Mouse (Mus musculus): ENCODE results near the gene Rac2. TPM values are rescaled to one million over a fixed set of nuclear protein-coding genes. Genes with fewer than 3 reads are reported as not detected.

Gene Rac2
- polyA plus RNA-seq, 1 experiment from 2014 or later: 3.2 TPM

DNA sequence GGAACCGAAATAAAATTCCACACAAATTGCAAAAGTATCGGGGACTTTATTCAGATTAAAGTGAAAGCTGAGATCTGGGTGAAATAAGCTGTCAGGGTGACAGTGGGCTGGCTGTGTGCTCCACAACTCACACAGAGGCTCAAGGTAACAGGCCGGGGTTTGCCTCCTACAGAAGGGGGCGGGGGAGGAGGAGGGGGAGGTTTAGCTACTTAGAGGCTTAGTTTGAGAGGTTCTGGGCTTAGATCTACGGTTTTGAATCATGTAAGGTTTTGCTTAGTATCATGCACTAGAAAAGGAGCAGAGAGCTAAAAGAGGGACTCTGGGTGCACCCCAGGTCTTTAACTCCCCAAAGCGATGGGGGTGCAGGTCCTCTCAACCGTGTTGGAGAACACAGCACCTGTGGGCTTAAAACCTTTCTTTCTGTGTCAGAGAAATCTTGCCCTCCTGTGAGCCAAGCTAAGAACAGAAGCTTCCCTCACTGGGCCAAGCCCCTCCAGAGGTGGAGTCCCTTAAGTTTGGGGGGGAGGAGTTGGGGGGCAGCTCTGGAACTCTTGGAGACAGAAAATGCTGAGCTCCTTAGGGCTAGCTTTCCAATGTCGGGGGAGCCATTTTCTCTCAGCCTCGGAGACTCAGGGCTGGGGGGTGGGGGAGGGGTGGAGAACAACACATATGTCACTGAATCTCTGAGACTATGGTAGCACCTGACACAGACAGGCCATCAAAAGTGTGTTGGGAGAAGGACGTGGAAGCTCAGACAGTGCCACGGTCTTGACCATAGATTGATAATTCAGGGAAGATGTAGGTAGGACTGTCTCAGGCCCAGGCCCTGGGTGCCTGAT is 13.2 kb downstream of the Rac2 start:
- Histone ChIP-seq H3K4me2 (replicated peaks) (no peak overlapping the region), H3K36me3 (no peaks in the 10 kb centered on the region), H3K9ac (replicated peaks) (no peak overlapping the region), H3K27me3 (no peaks in the 10 kb centered on the region), H3K9me3 (no peaks in the 10 kb centered on the region), H3K4me1 (replicated peaks) (no peaks in the 10 kb centered on the region), H3K27ac (no peak overlapping the region), H3K4me3 (replicated peaks) (no peak overlapping the region)
- ATAC-seq: no peak
- WGBS: 52% methylated on average over 11 of the region's 11 CpGs

DNA sequence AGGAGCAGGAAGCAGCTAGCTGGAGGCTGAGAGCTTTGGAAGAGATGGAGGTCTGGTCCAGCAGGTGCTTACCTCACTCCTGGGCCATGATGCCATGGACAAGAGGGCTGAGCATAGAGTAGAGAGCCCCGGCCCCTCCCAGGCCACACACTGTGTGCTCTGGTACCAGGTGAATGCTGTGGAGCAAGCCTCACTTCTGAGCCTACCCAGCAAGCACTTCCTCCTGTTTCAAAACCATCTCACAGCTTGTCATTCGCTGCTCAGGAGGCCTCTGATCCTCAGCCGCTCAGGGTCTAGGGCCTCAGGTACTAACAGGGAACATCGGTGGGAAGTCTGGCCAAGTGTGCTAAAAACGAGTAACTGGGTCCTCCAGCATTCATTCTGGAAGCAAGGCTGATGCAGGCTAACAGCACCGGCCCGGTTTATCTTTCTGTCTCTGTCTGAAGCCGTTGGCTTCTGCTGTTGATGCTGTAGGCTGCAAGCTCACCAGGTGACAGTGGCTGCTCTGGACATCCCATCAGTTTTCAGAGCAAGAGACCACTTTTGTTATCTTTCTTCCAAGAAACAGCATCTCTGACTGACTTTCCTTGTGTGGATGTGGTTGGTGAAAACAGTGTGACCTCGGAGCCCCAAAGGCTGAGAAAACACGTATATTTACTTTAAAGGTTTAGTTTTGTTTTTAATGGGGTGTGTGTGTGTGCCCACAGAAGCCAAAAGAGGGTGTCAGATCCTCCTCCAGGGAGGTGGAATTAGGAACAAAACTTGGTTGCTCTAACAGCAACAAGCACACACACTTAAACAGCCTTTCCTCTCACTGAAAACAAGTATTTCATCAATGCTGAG is 14.7 kb downstream of the Rac2 start:
- H3K9ac ChIP-seq (replicated peaks): no peak overlapping the region
- H3K4me2 ChIP-seq (replicated peaks): no peak overlapping the region
- H3K36me3 ChIP-seq: no peaks in the 10 kb centered on the region
- no peaks in the 10 kb centered on the region for H3K4me1 ChIP-seq (replicated peaks)
- no peaks in the 10 kb centered on the region for H3K9me3 ChIP-seq
- no peak overlapping the region for H3K4me3 ChIP-seq (replicated peaks)
- WGBS: 73% methylated on average over 10 of the region's 10 CpGs
- no peak for ATAC-seq
- H3K27me3 ChIP-seq: no peaks in the 10 kb centered on the region
- no peak overlapping the region for H3K27ac ChIP-seq

- Histone ChIP-seq H3K27ac (no peak overlapping the region), H3K4me3 (replicated peaks) (no peak overlapping the region), H3K9ac (replicated peaks) (no peak overlapping the region), H3K4me1 (replicated peaks) (no peaks in the 10 kb centered on the region), H3K36me3 (no peaks in the 10 kb centered on the region), H3K27me3 (no peaks in the 10 kb centered on the region), H3K9me3 (peaks cover 13% of the 10 kb centered on the region; the same call in 1 of the 2 replicates), H3K4me2 (replicated peaks) (0 out of 2 replicates have a peak overlapping the region, but pooled peaks have one; percentile 3)
- 71% methylated on average over 25 of the region's 25 CpGs for WGBS
- ATAC-seq: no peak
These were observed 17.9 kb downstream of the Rac2 start for GRCm38 (mm10) chr15:78554545-78555313.

- 0 out of 2 replicates have a peak, but pooled peaks have one; percentile 34 for ATAC-seq
- no peaks in the 10 kb centered on the region for H3K27me3 ChIP-seq
- H3K9me3 ChIP-seq: peaks cover 13% of the 10 kb centered on the region; the same call in 1 of the 2 replicates
- peaks cover 23% of the 10 kb centered on the region for H3K4me1 ChIP-seq (replicated peaks)
- 78% methylated on average over 4 of the region's 4 CpGs for WGBS
- no peak overlapping the region for H3K4me2 ChIP-seq (replicated peaks)
- H3K4me3 ChIP-seq (replicated peaks): no peak overlapping the region
- no peak overlapping the region for H3K9ac ChIP-seq (replicated peaks)
- H3K27ac ChIP-seq: no peak overlapping the region
- no peaks in the 10 kb centered on the region for H3K36me3 ChIP-seq
These were observed 23.3 kb downstream of the Rac2 start for GRCm38 (mm10) chr15:78549189-78549734.

GRCm38 (mm10) chr15:78548711-78549110 is 23.9 kb downstream of the Rac2 start:
- Histone ChIP-seq H3K4me1 (replicated peaks) (peaks cover 23% of the 10 kb centered on the region), H3K27ac (no peak overlapping the region), H3K9ac (replicated peaks) (no peak overlapping the region), H3K36me3 (no peaks in the 10 kb centered on the region), H3K4me3 (replicated peaks) (no peak overlapping the region), H3K4me2 (replicated peaks) (no peak overlapping the region), H3K27me3 (no peaks in the 10 kb centered on the region), H3K9me3 (peaks cover 13% of the 10 kb centered on the region; the same call in 1 of the 2 replicates)
- ATAC-seq: no peak
- 71% methylated on average over 8 of the region's 8 CpGs for whole genome bisulfite sequencing

DNA sequence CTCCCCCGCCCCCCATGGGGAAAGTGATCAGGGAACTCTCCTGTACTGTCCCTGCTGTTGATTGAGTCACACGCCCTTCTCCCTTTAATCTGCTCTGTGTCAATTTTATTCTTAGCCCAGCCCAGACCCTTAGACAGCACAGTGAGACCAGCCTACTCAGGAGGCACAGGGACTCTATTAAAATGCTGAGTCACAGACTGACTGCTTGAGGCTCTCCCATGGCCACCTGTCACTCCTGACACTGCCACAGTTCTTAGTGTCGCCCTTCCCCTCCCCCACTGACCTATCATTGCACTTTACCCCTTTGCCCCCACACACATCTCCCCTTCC is 24.3 kb downstream of the Rac2 start:
- 30% methylated on average over 3 of the region's 3 CpGs for WGBS
- Histone ChIP-seq H3K9me3 (peaks cover 13% of the 10 kb centered on the region; the same call in 1 of the 2 replicates), H3K27ac (no peak overlapping the region), H3K9ac (replicated peaks) (no peak overlapping the region), H3K36me3 (no peaks in the 10 kb centered on the region), H3K4me1 (replicated peaks) (peaks cover 23% of the 10 kb centered on the region), H3K27me3 (no peaks in the 10 kb centered on the region), H3K4me2 (replicated peaks) (no peak overlapping the region), H3K4me3 (replicated peaks) (no peak overlapping the region)
- ATAC-seq: peak; percentile 24; the same call in 1 of the 2 replicates

DNA sequence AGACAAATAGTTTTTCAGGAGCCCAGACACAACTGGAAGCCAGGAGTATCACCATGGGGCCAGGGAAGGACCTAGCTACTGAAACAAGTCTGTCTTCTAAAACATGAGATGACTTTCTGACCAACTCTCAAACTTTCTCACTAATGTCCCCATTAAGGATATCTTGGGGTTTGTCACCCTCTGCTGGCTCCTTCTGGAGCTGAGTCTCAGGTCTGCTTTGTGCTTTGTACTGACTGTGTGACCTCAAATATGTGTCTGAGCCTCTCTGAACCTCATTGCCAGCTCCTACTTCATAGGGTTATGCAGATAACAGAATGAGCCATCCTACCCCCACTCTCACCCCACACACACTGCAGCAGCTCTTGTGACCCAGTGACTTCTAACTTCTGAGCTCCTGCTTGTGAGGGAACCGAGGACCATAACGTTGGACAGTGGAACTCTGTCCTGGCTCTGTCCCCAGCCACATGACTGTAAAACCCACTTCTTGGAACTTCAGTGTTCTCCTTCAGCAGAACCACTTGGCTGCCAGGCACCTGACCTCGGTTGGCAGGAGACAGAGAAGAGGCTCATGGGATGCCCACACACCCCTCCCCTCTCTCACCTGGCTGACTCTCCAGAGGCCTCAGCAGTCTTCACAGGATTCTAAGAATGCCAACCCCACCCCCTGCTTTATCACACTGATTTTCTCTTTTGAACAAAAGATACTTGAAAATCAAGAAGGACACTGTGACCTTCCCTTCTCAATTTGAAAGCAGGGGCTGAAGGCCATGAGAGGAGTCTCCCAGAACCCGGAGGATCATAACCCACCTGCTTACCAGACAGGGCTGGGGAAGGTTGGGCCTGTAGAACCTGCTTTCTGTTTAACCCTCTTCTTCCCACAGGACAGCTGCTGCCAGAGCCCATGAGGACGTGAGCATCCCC is 24.9 kb downstream of the Rac2 start:
- H3K27me3 ChIP-seq: no peaks in the 10 kb centered on the region
- no peak overlapping the region for H3K9ac ChIP-seq (replicated peaks)
- peaks cover 23% of the 10 kb centered on the region for H3K4me1 ChIP-seq (replicated peaks)
- H3K27ac ChIP-seq: no peak overlapping the region
- no peak overlapping the region for H3K4me2 ChIP-seq (replicated peaks)
- H3K36me3 ChIP-seq: no peaks in the 10 kb centered on the region
- H3K4me3 ChIP-seq (replicated peaks): no peak overlapping the region
- H3K9me3 ChIP-seq: peaks cover 13% of the 10 kb centered on the region; the same call in 1 of the 2 replicates
- ATAC-seq: no peak
- WGBS: 52% methylated on average over 5 of the region's 5 CpGs

DNA sequence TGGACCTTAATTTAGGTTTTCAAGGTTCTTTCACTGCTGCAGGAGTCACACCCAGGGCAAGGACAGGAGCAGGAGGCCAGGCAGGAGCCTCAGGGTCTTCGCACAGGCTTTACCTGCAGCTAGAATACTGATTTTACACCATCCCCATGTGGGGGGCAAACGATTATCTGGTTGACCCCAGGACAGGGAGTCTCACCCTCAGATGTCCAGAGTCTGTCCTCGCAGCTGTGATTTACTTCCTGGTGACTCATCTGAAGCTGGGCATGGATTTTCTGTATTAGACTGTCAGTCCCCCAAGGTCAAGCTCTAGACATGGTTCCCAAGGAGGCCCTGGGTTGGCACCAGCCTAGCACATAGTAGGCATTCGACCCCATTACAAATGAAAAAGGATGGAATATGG is 26.5 kb downstream of the Rac2 start:
- no peak for ATAC-seq
- H3K27me3 ChIP-seq: no peaks in the 10 kb centered on the region
- no peak overlapping the region for H3K4me3 ChIP-seq (replicated peaks)
- no peaks in the 10 kb centered on the region for H3K36me3 ChIP-seq
- H3K9me3 ChIP-seq: peaks cover 4% of the 10 kb centered on the region; the same call in 1 of the 2 replicates
- WGBS: 87% methylated on average over 4 of the region's 4 CpGs
- H3K4me2 ChIP-seq (replicated peaks): no peak overlapping the region
- no peak overlapping the region for H3K9ac ChIP-seq (replicated peaks)
- peaks cover 26% of the 10 kb centered on the region for H3K4me1 ChIP-seq (replicated peaks)
- H3K27ac ChIP-seq: no peak overlapping the region

DNA sequence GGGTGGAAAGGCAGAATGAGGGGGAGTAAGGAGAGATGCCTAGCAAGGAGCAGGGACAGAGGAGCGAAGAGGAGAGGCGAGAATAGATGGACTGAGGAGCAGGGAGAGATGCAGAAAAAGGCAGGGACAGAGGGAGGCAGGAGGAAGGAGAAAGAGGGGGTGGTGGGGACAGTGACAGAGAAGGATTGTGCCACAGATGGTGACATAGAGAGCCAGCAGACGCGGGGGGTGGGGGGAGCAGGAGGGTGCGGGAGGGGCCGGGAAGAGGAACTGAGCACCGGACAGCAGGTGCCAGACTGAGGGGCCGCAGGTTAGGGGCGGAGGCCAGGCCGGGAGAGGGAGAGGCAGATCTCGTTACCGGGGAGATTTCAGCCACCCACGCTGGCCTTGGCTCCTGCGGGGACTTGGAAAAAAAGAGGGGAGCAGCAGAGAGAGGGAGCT is 28.0 kb downstream of the Rac2 start, which contains the start of gene Sstr3:
Gene Sstr3 (minus strand): TSS at position 125 of the 441 bp plus-strand sequence.
- no peak within 1 kb of the TSS for H3K4me3 ChIP-seq (replicated peaks)
- WGBS: 10% methylated on average over 14 of the region's 14 CpGs
- H3K9me3 ChIP-seq: no peaks in the 10 kb centered on the region
- H3K4me1 ChIP-seq (replicated peaks): peaks cover 26% of the 10 kb centered on the region
- H3K27me3 ChIP-seq: no peaks in the 10 kb centered on the region
- no peaks in the 10 kb centered on the region for H3K36me3 ChIP-seq
- peak within 1 kb of the TSS; percentile 51 for H3K9ac ChIP-seq (replicated peaks)
- H3K4me2 ChIP-seq (replicated peaks): peak within 1 kb of the TSS; percentile 39
- no peak within 1 kb of the TSS for H3K27ac ChIP-seq
- ATAC-seq: no peak

- H3K27me3 ChIP-seq: no peaks in the 10 kb centered on the region
- no peak overlapping the region for H3K9ac ChIP-seq (replicated peaks)
- no peak overlapping the region for H3K27ac ChIP-seq
- H3K9me3 ChIP-seq: no peaks in the 10 kb centered on the region
- H3K4me2 ChIP-seq (replicated peaks): no peak overlapping the region
- no peaks in the 10 kb centered on the region for H3K36me3 ChIP-seq
- ATAC-seq: no peak
- H3K4me1 ChIP-seq (replicated peaks): peaks cover 26% of the 10 kb centered on the region
- WGBS: 82% methylated on average over 15 of the region's 15 CpGs
- H3K4me3 ChIP-seq (replicated peaks): no peak overlapping the region
These were observed 28.5 kb downstream of the Rac2 start for GRCm38 (mm10) chr15:78544041-78544440.

Measured in midbrain, embryonic 13.5 days (tissue).